Mouse (Mus musculus) neural tube, embryonic 11.5 days (tissue): Measurements from ENCODE around the gene Tmem26. TPM values are rescaled to one million over a fixed set of nuclear protein-coding genes. Genes with fewer than 3 reads are reported as not detected.

Experiments used
- ATAC-seq: fragments of 200-750 bp; cut with Nextera tagmentation; 2 replicates; pipeline ENCODE4 v1.8.0; 2017; ENCODE audit warnings: moderate number of reproducible peaks, mild to moderate bottlenecking, moderate TSS enrichment, moderate library complexity; ENCODE audit not compliant: insufficient read depth, low FRiP score, low TSS enrichment
- DNase-seq: peaks from one replicate; pipeline ENCODE4 v3.0.0-alpha.2; 2015; ENCODE audit warnings: low spot score
- H3K27ac ChIP-seq: fragments of 300-500 bp; sonication (generic); 2 replicates; pipeline ENCODE4 v1.5.1; 2014; ENCODE audit warnings: low read depth, mild to moderate bottlenecking, low read length
- H3K27me3 ChIP-seq: fragments of 300-500 bp; sonication (generic); 2 replicates; pipeline ENCODE4 v1.6.1; 2014; ENCODE audit warnings: mild to moderate bottlenecking, low read length, mixed read lengths; ENCODE audit not compliant: control insufficient read depth, insufficient read depth
- H3K36me3 ChIP-seq: fragments of 300-500 bp; sonication (generic); 2 replicates; pipeline ENCODE4 v1.6.1; 2014; ENCODE audit warnings: mild to moderate bottlenecking, low read length, moderate library complexity, mixed read lengths; ENCODE audit not compliant: control insufficient read depth, insufficient read depth
- H3K4me1 ChIP-seq: fragments of 300-500 bp; sonication (generic); 2 replicates; pipeline ENCODE4 v1.6.1; 2014; ENCODE audit warnings: low read length, mixed read lengths; ENCODE audit not compliant: control insufficient read depth, insufficient read depth
- H3K4me2 ChIP-seq: fragments of 300-500 bp; sonication (generic); 2 replicates; pipeline ENCODE4 v1.6.1; 2014; ENCODE audit warnings: low read depth, mild to moderate bottlenecking, moderate library complexity
- H3K4me3 ChIP-seq: fragments of 300-500 bp; sonication (generic); 2 replicates; pipeline ENCODE4 v1.5.1; 2014; ENCODE audit warnings: low read depth, low read length
- H3K9ac ChIP-seq: fragments of 300-500 bp; sonication (generic); 2 replicates; pipeline ENCODE4 v1.6.1; 2014; ENCODE audit warnings: mild to moderate bottlenecking, low read length
- H3K9me3 ChIP-seq: fragments of 300-500 bp; sonication (generic); 2 replicates; pipeline ENCODE4 v1.6.1; 2016; ENCODE audit warnings: low read length; ENCODE audit not compliant: control insufficient read depth
- WGBS: fragments of 180-500 bp; shearing (Covaris S2); extraction: QIAGEN DNeasy Blood & Tissue Kit; methylation state at CpG from one replicate; pipeline ENCODE4 v1.1.7; 2014; 5-methylcytosine and 5-hydroxymethylcytosine counted together
- polyA plus RNA-seq: library from polyadenylated mRNA; unstranded; fragments of >200 nt; fragmentation: Nextera tagmentation; extraction: Ambion mirVana; gene quantifications from 2 replicates; pipeline ENCODE4 v1.2.1, GENCODE M21; 2014

The Tmem26 gene
- polyA plus RNA-seq, 1 experiment from 2014 or later, result 4.9 TPM

- H3K9ac ChIP-seq, result no peak overlapping the region
- no peak overlapping the region for H3K27ac ChIP-seq
- no peak overlapping the region for H3K4me2 ChIP-seq
- no peaks in the 10 kb centered on the region for H3K4me1 ChIP-seq
- no peak overlapping the region for H3K4me3 ChIP-seq
- WGBS, result 92% methylated on average over 2 of the region's 2 CpGs
- H3K36me3 ChIP-seq, result no peaks in the 10 kb centered on the region
- H3K27me3 ChIP-seq, result no peaks in the 10 kb centered on the region
- ATAC-seq, result no peak
- no peaks in the 10 kb centered on the region for H3K9me3 ChIP-seq
- no peak for DNase-seq
Measured at GRCm38 (mm10) chr10:68783856-68784255, 60.4 kb downstream of the Tmem26 start.

GRCm38 (mm10) chr10:68784463-68784862 is 61.0 kb downstream of the Tmem26 start:
- H3K4me1 ChIP-seq, result no peaks in the 10 kb centered on the region
- no peak overlapping the region for H3K27ac ChIP-seq
- ATAC-seq (no peak), DNase-seq (no peak)
- H3K4me2 ChIP-seq, result no peak overlapping the region
- H3K4me3 ChIP-seq, result no peak overlapping the region
- H3K9ac ChIP-seq, result no peak overlapping the region
- 85% methylated on average over 1 of the region's 1 CpGs for WGBS
- no peaks in the 10 kb centered on the region for H3K9me3 ChIP-seq
- H3K36me3 ChIP-seq, result no peaks in the 10 kb centered on the region
- H3K27me3 ChIP-seq, result no peaks in the 10 kb centered on the region

GRCm38 (mm10) chr10:68795466-68795865 is 72.0 kb downstream of the Tmem26 start:
- Histone ChIP-seq H3K4me1 (no peaks in the 10 kb centered on the region), H3K4me3 (no peak overlapping the region), H3K9me3 (no peaks in the 10 kb centered on the region), H3K4me2 (no peak overlapping the region), H3K9ac (no peak overlapping the region), H3K27ac (no peak overlapping the region), H3K27me3 (no peaks in the 10 kb centered on the region), H3K36me3 (no peaks in the 10 kb centered on the region)
- DNase-seq, result no peak
- WGBS, result 22% methylated on average over 3 of the region's 3 CpGs
- no peak for ATAC-seq

- Histone ChIP-seq H3K27ac (no peak overlapping the region), H3K4me1 (no peaks in the 10 kb centered on the region), H3K4me3 (no peak overlapping the region), H3K4me2 (no peak overlapping the region), H3K36me3 (no peaks in the 10 kb centered on the region), H3K9me3 (no peaks in the 10 kb centered on the region), H3K9ac (no peak overlapping the region), H3K27me3 (no peaks in the 10 kb centered on the region)
- ATAC-seq (no peak), DNase-seq (no peak)
- WGBS, result 51% methylated on average over 7 of the region's 7 CpGs
Measured at GRCm38 (mm10) chr10:68799883-68800282, 76.4 kb downstream of the Tmem26 start.

GRCm38 (mm10) chr10:68800339-68800738 is 76.9 kb downstream of the Tmem26 start:
- H3K9me3 ChIP-seq, result no peaks in the 10 kb centered on the region
- no peaks in the 10 kb centered on the region for H3K4me1 ChIP-seq
- H3K4me2 ChIP-seq, result no peak overlapping the region
- DNase-seq, result no peak
- no peaks in the 10 kb centered on the region for H3K36me3 ChIP-seq
- 77% methylated on average over 7 of the region's 7 CpGs for WGBS
- no peak overlapping the region for H3K9ac ChIP-seq
- no peak overlapping the region for H3K4me3 ChIP-seq
- H3K27me3 ChIP-seq, result no peaks in the 10 kb centered on the region
- no peak overlapping the region for H3K27ac ChIP-seq
- no peak for ATAC-seq

GRCm38 (mm10) chr10:68806328-68806727 is 82.9 kb downstream of the Tmem26 start:
- Histone ChIP-seq H3K36me3 (no peaks in the 10 kb centered on the region), H3K9me3 (no peaks in the 10 kb centered on the region), H3K9ac (no peak overlapping the region), H3K4me2 (no peak overlapping the region), H3K4me1 (no peaks in the 10 kb centered on the region), H3K4me3 (no peak overlapping the region), H3K27me3 (no peaks in the 10 kb centered on the region), H3K27ac (no peak overlapping the region)
- 48% methylated on average over 1 of the region's 1 CpGs for WGBS
- ATAC-seq, result no peak
- DNase-seq, result no peak

- Histone ChIP-seq H3K4me2 (no peak overlapping the region), H3K27me3 (no peaks in the 10 kb centered on the region), H3K36me3 (no peaks in the 10 kb centered on the region), H3K4me1 (no peaks in the 10 kb centered on the region), H3K4me3 (no peak overlapping the region), H3K9me3 (no peaks in the 10 kb centered on the region), H3K27ac (no peak overlapping the region), H3K9ac (no peak overlapping the region)
- no peak for ATAC-seq
- DNase-seq, result no peak
- 84% methylated on average over 5 of the region's 5 CpGs for WGBS
Measured at GRCm38 (mm10) chr10:68810958-68811357, 87.5 kb downstream of the Tmem26 start.

GRCm38 (mm10) chr10:68812699-68813098 is 89.3 kb downstream of the Tmem26 start:
- 88% methylated on average over 12 of the region's 12 CpGs for WGBS
- Histone ChIP-seq H3K4me3 (no peak overlapping the region), H3K27ac (no peak overlapping the region), H3K4me2 (no peak overlapping the region), H3K36me3 (no peaks in the 10 kb centered on the region), H3K9me3 (no peaks in the 10 kb centered on the region), H3K4me1 (no peaks in the 10 kb centered on the region), H3K9ac (no peak overlapping the region), H3K27me3 (no peaks in the 10 kb centered on the region)
- ATAC-seq (no peak), DNase-seq (no peak)

GRCm38 (mm10) chr10:68817281-68817680 is 93.8 kb downstream of the Tmem26 start:
- Histone ChIP-seq H3K36me3 (no peaks in the 10 kb centered on the region), H3K9ac (no peak overlapping the region), H3K4me2 (no peak overlapping the region), H3K27ac (no peak overlapping the region), H3K27me3 (no peaks in the 10 kb centered on the region), H3K9me3 (no peaks in the 10 kb centered on the region), H3K4me1 (no peaks in the 10 kb centered on the region), H3K4me3 (no peak overlapping the region)
- WGBS, result 68% methylated on average over 4 of the region's 4 CpGs
- DNase-seq, result no peak
- no peak for ATAC-seq
